Mouse (Mus musculus) ES-E14 (cell line): ENCODE results near the gene Hsdl2. TPM values are rescaled to one million over a fixed set of nuclear protein-coding genes. Genes with fewer than 3 reads are reported as not detected.

Experiments used
- DNase-seq: peaks from one replicate; pipeline ENCODE4 v3.0.0-alpha.2; 2013; ENCODE audit warnings: low read depth, low spot score
- H3K27ac ChIP-seq: 2 replicates; pipeline ENCODE4 v1.5.1; 2012; ENCODE audit warnings: low read depth, mild to moderate bottlenecking, low read length, moderate library complexity, mixed read lengths; ENCODE audit not compliant: poor library complexity, insufficient read depth, severe bottlenecking
- H3K36me3 ChIP-seq: 2 replicates; pipeline ENCODE4 v1.6.1; 2012; ENCODE audit warnings: mild to moderate bottlenecking, low read length, moderate library complexity, mixed read lengths; ENCODE audit not compliant: control insufficient read depth, poor library complexity, insufficient read depth, severe bottlenecking
- H3K4me1 ChIP-seq, 2 experiments: fragments of 150-350 bp in 1 of 2; sonication (generic) in 1 of 2; 2 replicates each; pipeline ENCODE4 v1.6.1; 2012; ENCODE audit warnings: low read length in 2 of 2, mild to moderate bottlenecking in 1 of 2, mixed read lengths in 1 of 2; ENCODE audit not compliant: control insufficient read depth in 2 of 2, insufficient read depth in 2 of 2, poor library complexity in 1 of 2
- H3K4me3 ChIP-seq, 2 experiments: fragments of 150-350 bp in 1 of 2; sonication (generic) in 1 of 2; 2 replicates each; pipeline ENCODE4 v1.5.1; 2012; ENCODE audit warnings: low read length in 2 of 2, low read depth in 1 of 2, mild to moderate bottlenecking in 1 of 2, mixed read lengths in 1 of 2; ENCODE audit not compliant: insufficient read depth in 1 of 2, poor library complexity in 1 of 2, severe bottlenecking in 1 of 2
- H3K9ac ChIP-seq: 2 replicates; pipeline ENCODE4 v1.6.1; 2012; ENCODE audit warnings: low read depth, mild to moderate bottlenecking, low read length, mixed read lengths; ENCODE audit not compliant: poor library complexity, insufficient read depth, severe bottlenecking
- H3K9me3 ChIP-seq: fragments of 150-350 bp; sonication (generic); 2 replicates; pipeline ENCODE4 v1.6.1; 2012; ENCODE audit warnings: low read depth, mild to moderate bottlenecking, low read length; ENCODE audit not compliant: control insufficient read depth, insufficient read depth
- CHD2 ChIP-seq: IDR thresholded peaks from 2 replicates; pipeline ENCODE4 v1.6.1; 2014; ENCODE audit warnings: mild to moderate bottlenecking, low read depth, low read length, inconsistent platforms
- HCFC1 ChIP-seq: IDR thresholded peaks from 2 replicates; pipeline ENCODE4 v1.6.1; 2012; ENCODE audit warnings: low read length, inconsistent platforms, borderline replicate concordance; ENCODE audit not compliant: insufficient read depth
- MAFK ChIP-seq: IDR thresholded peaks from 2 replicates; pipeline ENCODE4 v1.6.1; 2014; ENCODE audit warnings: mild to moderate bottlenecking, low read depth, low read length, inconsistent platforms; ENCODE audit not compliant: insufficient read depth
- ZC3H11A ChIP-seq: IDR thresholded peaks from 2 replicates; pipeline ENCODE4 v1.6.1; 2012; ENCODE audit warnings: low read depth, mild to moderate bottlenecking, inconsistent platforms, low read length, borderline replicate concordance
- ZNF384 ChIP-seq: IDR thresholded peaks from 2 replicates; pipeline ENCODE4 v1.6.1; 2012; ENCODE audit warnings: low read depth, low read length, inconsistent platforms
- in situ Hi-C, 2 experiments: fragments of 600-800 bp; cut with MboI; formaldehyde crosslinking; loops; one replicate each; pipeline ENCODE4 v1.15.1; 2025; ENCODE audit warnings: low sequenced_read_pairs in 2 of 2, inconsistent platforms in 1 of 2; ENCODE audit not compliant: unreplicated experiment in 2 of 2
- total RNA-seq: library from RNA; depleted of rRNA; stranded (reverse); fragments of 300-350 nt; gene quantifications from 2 replicates; pipeline ENCODE4 v1.2.3, GENCODE M21; 2012

Hsdl2 gene
- total RNA-seq, 1 experiment, result 7.1 TPM

GRCm38 (mm10) chr4:59587215-59587871 is 6.0 kb downstream of the Hsdl2 start:
- H3K4me3 ChIP-seq, result no peak overlapping the region
- no peaks in the 10 kb centered on the region for H3K4me1 ChIP-seq
- no peak overlapping the region for H3K27ac ChIP-seq
- H3K9me3 ChIP-seq, result no peaks in the 10 kb centered on the region
- in situ Hi-C loops, result loop anchor here in 1 of 2 experiments (25.0 kb wide), 1 partner anchor 475 kb away; no protein-coding TSS in a partner anchor
- no peaks in the 10 kb centered on the region for H3K36me3 ChIP-seq
- TF ChIP-seq ZC3H11A (no peak), CHD2 (no peak), MAFK (no peak), ZNF384 (no peak), HCFC1 (no peak)
- H3K9ac ChIP-seq, result no peak overlapping the region
- no peak for DNase-seq

GRCm38 (mm10) chr4:59587872-59588226 is 6.5 kb downstream of the Hsdl2 start:
- DNase-seq, result no peak
- H3K9me3 ChIP-seq, result no peaks in the 10 kb centered on the region
- no peak overlapping the region for H3K4me3 ChIP-seq
- in situ Hi-C loops, result loop anchor here in 1 of 2 experiments (25.0 kb wide), 1 partner anchor 476 kb away; no protein-coding TSS in a partner anchor
- TF ChIP-seq CHD2 (no peak), ZC3H11A (no peak), HCFC1 (no peak), ZNF384 (no peak), MAFK (no peak)
- no peaks in the 10 kb centered on the region for H3K4me1 ChIP-seq
- H3K36me3 ChIP-seq, result no peaks in the 10 kb centered on the region
- H3K27ac ChIP-seq, result no peak overlapping the region
- no peak overlapping the region for H3K9ac ChIP-seq

GRCm38 (mm10) chr4:59594614-59595013 is 13.3 kb downstream of the Hsdl2 start:
- in situ Hi-C loops, result loop anchor here in 1 of 2 experiments (25.0 kb wide), 1 partner anchor 482 kb away; no protein-coding TSS in a partner anchor
- DNase-seq, result no peak
- no peaks in the 10 kb centered on the region for H3K36me3 ChIP-seq
- no peaks in the 10 kb centered on the region for H3K4me1 ChIP-seq
- no peak overlapping the region for H3K9ac ChIP-seq
- no peak overlapping the region for H3K27ac ChIP-seq
- H3K4me3 ChIP-seq, result no peak overlapping the region
- TF ChIP-seq ZC3H11A, result no peak
- H3K9me3 ChIP-seq, result no peaks in the 10 kb centered on the region

- TF ChIP-seq ZC3H11A, result no peak
- no peak for TF ChIP-seq CHD2
- no peak for TF ChIP-seq ZNF384
- no peak for TF ChIP-seq MAFK
- no peak for TF ChIP-seq HCFC1
- H3K4me3 ChIP-seq, result no peak overlapping the region
- H3K9ac ChIP-seq, result no peak overlapping the region
- no peaks in the 10 kb centered on the region for H3K4me1 ChIP-seq
- H3K9me3 ChIP-seq, result no peaks in the 10 kb centered on the region
- no peak for DNase-seq
- in situ Hi-C loops, result loop anchor here in 1 of 2 experiments (25.0 kb wide), 1 partner anchor 484 kb away; no protein-coding TSS in a partner anchor
- no peaks in the 10 kb centered on the region for H3K36me3 ChIP-seq
- H3K27ac ChIP-seq, result no peak overlapping the region
These were observed 15.2 kb downstream of the Hsdl2 start for GRCm38 (mm10) chr4:59596556-59596955.
